Mouse (Mus musculus) liver, adult 2 months (tissue): ENCODE measurements around the gene Piga.

ENCODE experiments used
- CTCF ChIP-seq: fragments of 200-500 bp; IDR thresholded peaks from 2 replicates; pipeline ENCODE4 v1.5.1; 2011; ENCODE audit warnings: low read depth, low read length, control low read depth
- POLR2A ChIP-seq: fragments of 200-500 bp; IDR thresholded peaks from 2 replicates; pipeline ENCODE4 v1.6.1; 2011; ENCODE audit warnings: low read length, control low read depth; ENCODE audit not compliant: insufficient read depth; ENCODE audit errors: extremely low read depth

DNA sequence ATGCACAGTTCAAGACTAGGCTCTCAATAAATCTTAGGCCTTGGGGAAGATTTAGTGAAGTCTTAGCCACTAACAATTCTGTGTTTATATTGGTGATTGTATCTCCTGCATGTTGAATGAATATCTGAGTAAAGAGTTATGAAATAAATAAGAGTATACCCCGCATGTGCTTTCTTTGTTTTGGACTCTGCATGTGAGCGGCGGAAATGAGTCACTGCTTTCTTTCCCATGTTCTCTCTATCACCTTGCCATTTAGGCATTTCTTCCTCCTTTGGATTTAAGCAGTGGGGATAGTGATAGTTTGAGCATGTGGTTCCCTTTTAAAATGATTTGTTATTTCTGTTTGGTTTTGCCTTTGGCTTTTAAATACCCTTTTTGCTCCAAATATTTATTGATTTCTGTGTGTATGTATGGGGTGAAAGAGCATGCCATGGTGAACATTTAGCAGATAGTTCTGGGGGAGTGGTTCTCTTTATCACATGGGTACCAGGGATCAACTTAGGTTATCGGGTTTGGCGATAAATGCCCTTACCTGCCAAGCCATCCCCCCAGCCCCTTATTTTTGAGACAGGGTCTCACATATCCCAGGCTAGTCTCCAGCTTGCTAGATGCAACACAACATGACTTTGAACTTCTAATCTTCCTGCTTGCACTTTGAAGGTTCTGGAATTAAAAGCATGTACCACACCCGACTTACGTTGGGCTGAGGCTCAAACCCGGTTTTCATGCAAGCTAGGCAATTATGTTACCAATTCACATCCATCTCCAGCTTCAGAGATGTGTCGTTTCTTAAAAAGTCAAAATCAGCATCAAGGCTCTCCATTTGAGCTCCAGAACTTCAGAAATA is 27.5 kb downstream of the Piga start:
- TF ChIP-seq CTCF (no peak), POLR2A (no peak)
